Mouse (Mus musculus): ENCODE results near the gene Tmem247.
A peak's percentile ranks its signal among the peaks of the same experiment; 100 is the strongest.

Gene Tmem247

GRCm38 (mm10) chr17:86918786-86919185 lies 1.6 kb downstream of the Tmem247 start:
- DNase-seq = no peak

GRCm38 (mm10) chr17:86919729-86920128 lies 2.6 kb downstream of the Tmem247 start:
- no peak for DNase-seq

GRCm38 (mm10) chr17:86924679-86925078 lies 7.5 kb downstream of the Tmem247 start:
- DNase-seq = no peak

- DNase-seq = no peak
These were observed 9.7 kb downstream of the Tmem247 start for GRCm38 (mm10) chr17:86926836-86927235.

- no peak for DNase-seq
These were observed 12.2 kb downstream of the Tmem247 start for GRCm38 (mm10) chr17:86929355-86929754.

- no peak for DNase-seq
These were observed 12.8 kb downstream of the Tmem247 start for GRCm38 (mm10) chr17:86929981-86930380.

GRCm38 (mm10) chr17:86932896-86933295 lies 15.7 kb downstream of the Tmem247 start:
- DNase-seq = no peak

- DNase-seq = no peak
These were observed 19.9 kb downstream of the Tmem247 start for GRCm38 (mm10) chr17:86937064-86937463.

GRCm38 (mm10) chr17:86937497-86938155 lies 20.5 kb downstream of the Tmem247 start:
- DNase-seq = peak; percentile 45

- DNase-seq = no peak
These were observed 21.5 kb downstream of the Tmem247 start for GRCm38 (mm10) chr17:86938683-86939082.

- no peak for DNase-seq
These were observed 25.0 kb downstream of the Tmem247 start for GRCm38 (mm10) chr17:86942112-86942511.

GRCm38 (mm10) chr17:86943158-86943557 lies 26.0 kb downstream of the Tmem247 start:
- no peak for DNase-seq

- DNase-seq = no peak
These were observed 28.9 kb downstream of the Tmem247 start for GRCm38 (mm10) chr17:86946078-86946477.

- no peak for DNase-seq
These were observed 31.0 kb downstream of the Tmem247 start, which contains the start of gene Atp6v1e2 for GRCm38 (mm10) chr17:86947840-86948796. Atp6v1e2 (minus strand) TSS chr17:86947897.

GRCm38 (mm10) chr17:86948801-86949200 lies 31.7 kb downstream of the Tmem247 start:
- DNase-seq = no peak

GRCm38 (mm10) chr17:86957239-86957638 lies 40.1 kb downstream of the Tmem247 start:
- DNase-seq = no peak

- DNase-seq = peak; percentile 15
These were observed 40.8 kb downstream of the Tmem247 start for GRCm38 (mm10) chr17:86957968-86958367.

GRCm38 (mm10) chr17:86961301-86961841 lies 44.2 kb downstream of the Tmem247 start:
- no peak for DNase-seq

- DNase-seq = peak; percentile 77
These were observed 45.2 kb downstream of the Tmem247 start for GRCm38 (mm10) chr17:86962297-86962893.

- DNase-seq = peak; percentile 79
These were observed 45.9 kb downstream of the Tmem247 start, which contains the start of gene Rhoq for GRCm38 (mm10) chr17:86962894-86963585. Rhoq (plus strand) TSS chr17:86963082.

- no peak for DNase-seq
These were observed 46.4 kb downstream of the Tmem247 start for GRCm38 (mm10) chr17:86963586-86963902.

- DNase-seq = no peak
These were observed 46.9 kb downstream of the Tmem247 start for GRCm38 (mm10) chr17:86964041-86964440.

- DNase-seq = peak; percentile 71
These were observed 47.4 kb downstream of the Tmem247 start for GRCm38 (mm10) chr17:86964502-86964901.
